Mouse (Mus musculus) intestine, postnatal 0 days (tissue): ENCODE measurements at regions not wholly inside any gene's neighbourhood (a gene's known extent, or its start where the extent isn't known, plus 50 kb on each side); places are given as distances from the start of the nearest gene placed in this dataset.
"Not testable (repeated sequence)": the region's sequence is repeated elsewhere in the genome, so short reads cannot be mapped to it uniquely, and the experiment has no call there.

ENCODE experiments used
- ATAC-seq: fragments of 200-750 bp; cut with Nextera tagmentation; 2 replicates; pipeline ENCODE4 v1.8.0; 2017; ENCODE audit warnings: mild to moderate bottlenecking, moderate TSS enrichment, moderate library complexity
- H3K27ac ChIP-seq: fragments of 300-500 bp; sonication (generic); 2 replicates; pipeline ENCODE4 v1.5.1; 2014; ENCODE audit warnings: mild to moderate bottlenecking, low read depth, low read length, moderate library complexity
- H3K27me3 ChIP-seq: fragments of 300-500 bp; sonication (generic); replicated peaks from 2 replicates; pipeline ENCODE4 v1.6.1; 2014; ENCODE audit warnings: low read length, mixed read lengths; ENCODE audit not compliant: control insufficient read depth, insufficient read depth
- H3K36me3 ChIP-seq: fragments of 300-500 bp; sonication (generic); 2 replicates; pipeline ENCODE4 v1.6.1; 2014; ENCODE audit warnings: mild to moderate bottlenecking, moderate library complexity; ENCODE audit not compliant: control insufficient read depth, insufficient read depth
- H3K4me1 ChIP-seq: fragments of 300-500 bp; sonication (generic); replicated peaks from 2 replicates; pipeline ENCODE4 v1.6.1; 2014; ENCODE audit warnings: antibody characterized with exemption, low read length, mixed read lengths; ENCODE audit not compliant: control insufficient read depth, insufficient read depth
- H3K4me2 ChIP-seq: fragments of 300-500 bp; sonication (generic); replicated peaks from 2 replicates; pipeline ENCODE4 v1.6.1; 2014; ENCODE audit warnings: low read depth, mild to moderate bottlenecking, moderate library complexity
- H3K4me3 ChIP-seq: fragments of 300-500 bp; sonication (generic); 2 replicates; pipeline ENCODE4 v1.5.1; 2014; ENCODE audit warnings: low read depth, low read length
- H3K9ac ChIP-seq: fragments of 300-500 bp; sonication (generic); 2 replicates; pipeline ENCODE4 v1.6.1; 2014; ENCODE audit warnings: mild to moderate bottlenecking, low read depth, low read length
- H3K9me3 ChIP-seq: fragments of 300-500 bp; sonication (generic); 2 replicates; pipeline ENCODE4 v1.6.1; 2016; ENCODE audit warnings: mixed run types; ENCODE audit not compliant: control insufficient read depth
- CTCF ChIP-seq: sonication (generic); IDR thresholded peaks from 2 replicates; pipeline ENCODE4 v1.5.1; 2016; ENCODE audit warnings: low read depth, mild to moderate bottlenecking, control low read depth, antibody characterized with exemption, moderate library complexity
- WGBS: fragments of 180-500 bp; shearing (Covaris S2); extraction: QIAGEN DNeasy Blood & Tissue Kit; methylation state at CpG from one replicate; pipeline ENCODE4 v1.1.7; 2014; 5-methylcytosine and 5-hydroxymethylcytosine counted together

- Histone ChIP-seq H3K4me3 (peak overlapping the region; percentile 3; the same call in 1 of the 2 replicates), H3K4me1 (no peaks in the 10 kb centered on the region), H3K36me3 (no peaks in the 10 kb centered on the region), H3K4me2 (peak overlapping the region; percentile 50), H3K27me3 (no peaks in the 10 kb centered on the region), H3K9me3 (no peaks in the 10 kb centered on the region), H3K9ac (no peak overlapping the region), H3K27ac (no peak overlapping the region)
- no peak for ATAC-seq
- WGBS = 56% methylated on average over 20 of the region's 20 CpGs
- no peak for TF ChIP-seq CTCF
Measured at GRCm38 (mm10) chr2:129947847-129948553, 64.1 kb upstream of the Tgm3 start.

- not testable (repeated sequence) for H3K4me1 ChIP-seq, H3K36me3 ChIP-seq, H3K9ac ChIP-seq, H3K9me3 ChIP-seq, H3K27me3 ChIP-seq, H3K4me3 ChIP-seq, H3K27ac ChIP-seq, H3K4me2 ChIP-seq, ATAC-seq
- WGBS = 83% methylated on average over 6 of the region's 6 CpGs
Measured at GRCm38 (mm10) chr2:129949786-129950185, 62.4 kb upstream of the Tgm3 start.

- no peak for ATAC-seq
- 95% methylated on average over 4 of the region's 4 CpGs for WGBS
- Histone ChIP-seq H3K4me2 (no peak overlapping the region), H3K4me1 (no peaks in the 10 kb centered on the region), H3K4me3 (no peak overlapping the region), H3K36me3 (no peaks in the 10 kb centered on the region), H3K9ac (no peak overlapping the region), H3K27ac (no peak overlapping the region), H3K27me3 (no peaks in the 10 kb centered on the region), H3K9me3 (no peaks in the 10 kb centered on the region)
- TF ChIP-seq CTCF = no peak
Measured at GRCm38 (mm10) chr2:129952486-129952885, 59.7 kb upstream of the Tgm3 start.

DNA sequence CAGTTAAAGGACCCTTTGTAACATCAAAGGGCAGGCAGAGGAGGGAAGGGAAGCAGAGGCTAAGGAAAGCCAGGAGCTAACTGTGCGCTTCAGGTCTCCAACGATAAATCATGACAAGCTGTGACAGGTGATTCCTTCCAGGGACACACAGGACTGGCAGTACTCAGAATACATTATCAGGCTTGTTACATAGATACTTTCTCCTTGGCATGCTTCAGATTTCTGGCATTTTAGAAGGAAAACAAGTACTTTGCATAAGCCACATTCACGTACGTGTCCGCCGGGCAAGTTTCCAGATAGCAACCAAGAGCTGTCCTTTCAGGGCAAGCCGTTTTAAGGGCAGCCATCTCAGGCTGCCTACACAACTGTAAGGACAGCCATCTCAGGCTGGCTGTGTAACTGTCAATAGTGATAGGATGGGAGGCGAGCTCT lies 56.9 kb upstream of the Tgm3 start:
- Histone ChIP-seq H3K27me3 (no peaks in the 10 kb centered on the region), H3K27ac (no peak overlapping the region), H3K4me2 (no peak overlapping the region), H3K9ac (no peak overlapping the region), H3K9me3 (no peaks in the 10 kb centered on the region), H3K36me3 (no peaks in the 10 kb centered on the region), H3K4me3 (no peak overlapping the region), H3K4me1 (no peaks in the 10 kb centered on the region)
- TF ChIP-seq CTCF = no peak
- ATAC-seq = no peak
- WGBS = 52% methylated on average over 8 of the region's 8 CpGs

DNA sequence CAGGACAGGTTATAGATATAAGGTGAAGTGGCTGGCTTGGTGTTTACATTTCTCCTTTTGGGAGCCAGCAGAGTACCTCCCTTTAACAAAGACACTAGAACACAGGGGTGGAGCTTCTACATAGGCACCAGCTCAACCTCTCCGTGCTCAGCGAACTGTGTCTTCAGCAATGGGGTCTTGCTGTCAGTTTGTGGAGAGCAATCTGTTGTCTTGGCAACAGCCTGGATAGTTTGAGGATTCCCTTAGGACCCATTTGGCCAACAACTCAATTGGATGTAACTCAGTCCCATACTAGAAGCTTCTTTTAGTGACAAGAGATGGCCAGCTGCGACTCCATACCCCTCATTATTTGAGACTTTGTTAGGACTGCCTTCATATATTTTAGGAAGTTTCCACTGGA lies 54.0 kb upstream of the Tgm3 start:
- no peak overlapping the region for H3K9ac ChIP-seq
- no peaks in the 10 kb centered on the region for H3K4me1 ChIP-seq
- 83% methylated on average over 3 of the region's 3 CpGs for WGBS
- no peak for TF ChIP-seq CTCF
- no peaks in the 10 kb centered on the region for H3K36me3 ChIP-seq
- ATAC-seq = no peak
- no peaks in the 10 kb centered on the region for H3K27me3 ChIP-seq
- no peaks in the 10 kb centered on the region for H3K9me3 ChIP-seq
- no peak overlapping the region for H3K27ac ChIP-seq
- no peak overlapping the region for H3K4me2 ChIP-seq
- no peak overlapping the region for H3K4me3 ChIP-seq

GRCm38 (mm10) chr2:129960364-129960763 lies 51.8 kb upstream of the Tgm3 start:
- no peak overlapping the region for H3K4me2 ChIP-seq
- no peaks in the 10 kb centered on the region for H3K27me3 ChIP-seq
- H3K4me3 ChIP-seq = no peak overlapping the region
- H3K4me1 ChIP-seq = no peaks in the 10 kb centered on the region
- 87% methylated on average over 4 of the region's 4 CpGs for WGBS
- H3K9ac ChIP-seq = no peak overlapping the region
- ATAC-seq = no peak
- TF ChIP-seq CTCF = no peak
- no peaks in the 10 kb centered on the region for H3K36me3 ChIP-seq
- no peaks in the 10 kb centered on the region for H3K9me3 ChIP-seq
- H3K27ac ChIP-seq = no peak overlapping the region

- WGBS = 60% methylated on average over 5 of the region's 5 CpGs
- Histone ChIP-seq H3K36me3 (no peaks in the 10 kb centered on the region), H3K4me2 (no peak overlapping the region), H3K4me3 (no peak overlapping the region), H3K9ac (no peak overlapping the region), H3K4me1 (no peaks in the 10 kb centered on the region), H3K9me3 (no peaks in the 10 kb centered on the region), H3K27ac (no peak overlapping the region), H3K27me3 (no peaks in the 10 kb centered on the region)
- no peak for TF ChIP-seq CTCF
- no peak for ATAC-seq
Measured at GRCm38 (mm10) chr2:129961522-129961921, 50.6 kb upstream of the Tgm3 start.
